Mouse (Mus musculus) midbrain, embryonic 13.5 days (tissue): ENCODE data around the gene Cryzl2. TPM values are rescaled to one million over a fixed set of nuclear protein-coding genes. Genes with fewer than 3 reads are reported as not detected.

Experiments
- ATAC-seq: fragments of 200-750 bp; cut with Nextera tagmentation; 2 replicates; pipeline ENCODE4 v1.8.0; 2017; ENCODE audit warnings: mild to moderate bottlenecking, moderate TSS enrichment, moderate library complexity
- H3K27ac ChIP-seq: fragments of 300-500 bp; sonication (generic); 2 replicates; pipeline ENCODE4 v1.5.1; 2015; ENCODE audit warnings: inconsistent platforms, mild to moderate bottlenecking, moderate library complexity
- H3K27me3 ChIP-seq: fragments of 300-500 bp; sonication (generic); 2 replicates; pipeline ENCODE4 v1.6.1; 2015; ENCODE audit warnings: mild to moderate bottlenecking, inconsistent platforms
- H3K36me3 ChIP-seq: fragments of 300-500 bp; sonication (generic); 2 replicates; pipeline ENCODE4 v1.6.1; 2015; ENCODE audit warnings: mild to moderate bottlenecking, inconsistent platforms
- H3K4me1 ChIP-seq: fragments of 300-500 bp; sonication (generic); replicated peaks from 2 replicates; pipeline ENCODE4 v1.6.1; 2015; ENCODE audit warnings: inconsistent platforms
- H3K4me2 ChIP-seq: fragments of 300-500 bp; sonication (generic); replicated peaks from 2 replicates; pipeline ENCODE4 v1.6.1; 2015; ENCODE audit warnings: moderate library complexity, mild to moderate bottlenecking, inconsistent platforms
- H3K4me3 ChIP-seq: fragments of 300-500 bp; sonication (generic); replicated peaks from 2 replicates; pipeline ENCODE4 v1.5.1; 2015; ENCODE audit warnings: mild to moderate bottlenecking, inconsistent platforms
- H3K9ac ChIP-seq: fragments of 300-500 bp; sonication (generic); replicated peaks from 2 replicates; pipeline ENCODE4 v1.6.1; 2015; ENCODE audit warnings: mild to moderate bottlenecking, inconsistent platforms
- H3K9me3 ChIP-seq: fragments of 300-500 bp; sonication (generic); 2 replicates; pipeline ENCODE4 v1.6.1; 2016; ENCODE audit warnings: mild to moderate bottlenecking, inconsistent platforms
- WGBS: fragments of 180-500 bp; shearing (Covaris S2); methylation state at CpG from one replicate; pipeline ENCODE4 v1.1.7; 2015; 5-methylcytosine and 5-hydroxymethylcytosine counted together
- polyA plus RNA-seq: library from polyadenylated mRNA; unstranded; fragments of >200 nt; fragmentation: Nextera tagmentation; extraction: Ambion mirVana; gene quantifications from 2 replicates; pipeline ENCODE4 v1.2.1, GENCODE M21; 2015

Gene Cryzl2
- polyA plus RNA-seq, 1 experiment from 2014 or later: 6.0 TPM

DNA sequence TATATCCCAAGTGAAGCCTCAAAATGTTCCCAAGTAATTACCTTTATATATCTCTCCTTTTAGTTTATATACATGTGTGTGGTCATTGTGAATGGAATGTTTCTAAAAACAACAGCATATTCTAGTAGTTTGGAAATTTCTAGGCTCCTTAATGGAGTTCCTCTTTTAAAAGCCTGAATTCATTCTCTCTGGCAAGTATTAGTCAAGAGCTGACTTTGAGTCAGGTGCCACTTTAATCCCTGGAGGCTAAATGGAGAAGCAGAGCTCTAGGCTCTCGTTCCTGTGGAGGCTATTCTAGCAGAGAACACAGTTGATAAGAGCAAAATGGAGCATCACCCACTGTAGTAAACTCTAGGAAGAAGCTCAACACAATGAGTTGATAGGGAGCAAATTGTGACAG lies 31.4 kb upstream of the Cryzl2 start:
- Histone ChIP-seq H3K4me3 (no peak overlapping the region), H3K9ac (no peak overlapping the region), H3K27me3 (no peaks in the 10 kb centered on the region), H3K27ac (no peak overlapping the region), H3K9me3 (no peaks in the 10 kb centered on the region), H3K36me3 (no peaks in the 10 kb centered on the region), H3K4me1 (peaks cover 12% of the 10 kb centered on the region), H3K4me2 (no peak overlapping the region)
- no peak for ATAC-seq
- 70% methylated on average over 1 of the region's 1 CpGs for WGBS

DNA sequence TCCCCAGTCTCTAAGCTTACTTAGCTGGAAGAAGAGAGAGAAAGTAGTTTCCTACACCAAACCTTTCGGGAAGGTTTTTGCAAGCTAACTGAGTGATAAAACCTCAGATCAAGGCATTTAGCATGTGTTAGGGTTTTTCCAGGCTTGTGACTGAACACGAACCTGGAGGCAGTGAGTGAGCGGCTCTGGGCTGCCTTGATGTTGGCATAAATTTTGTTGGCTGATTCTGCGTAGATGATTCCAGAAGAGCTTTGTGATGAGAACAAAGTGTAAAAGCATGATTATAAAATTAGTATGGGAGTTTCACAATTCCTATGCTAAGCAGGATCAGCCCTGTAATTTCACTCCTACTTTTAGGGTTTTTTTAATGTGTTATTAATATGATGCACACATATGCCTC lies 30.8 kb upstream of the Cryzl2 start:
- WGBS: 93% methylated on average over 4 of the region's 4 CpGs

DNA sequence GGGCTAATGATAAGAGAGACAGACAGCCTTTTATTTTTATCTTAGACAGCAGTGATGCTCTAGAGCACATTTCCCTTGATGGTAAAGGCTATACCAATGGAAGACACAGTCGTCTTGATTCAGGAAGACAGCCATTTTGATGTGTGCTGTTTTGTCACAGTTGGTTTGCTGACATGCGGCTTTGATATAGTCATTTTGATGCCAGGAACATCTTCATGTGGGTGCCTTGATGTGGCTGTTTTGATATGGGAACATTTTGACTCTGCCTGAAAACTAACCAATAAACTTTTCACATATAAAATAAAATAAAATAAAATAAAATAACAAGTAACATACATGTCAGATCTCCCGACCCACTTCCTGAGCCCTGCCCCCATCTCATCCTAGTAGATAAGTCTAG lies 30.0 kb upstream of the Cryzl2 start:
- no peak overlapping the region for H3K4me2 ChIP-seq
- WGBS: 94% methylated on average over 3 of the region's 3 CpGs
- no peak overlapping the region for H3K9ac ChIP-seq
- no peaks in the 10 kb centered on the region for H3K27me3 ChIP-seq
- no peaks in the 10 kb centered on the region for H3K36me3 ChIP-seq
- peaks cover 12% of the 10 kb centered on the region for H3K4me1 ChIP-seq
- no peak overlapping the region for H3K4me3 ChIP-seq
- H3K27ac ChIP-seq: no peak overlapping the region
- ATAC-seq: no peak
- H3K9me3 ChIP-seq: no peaks in the 10 kb centered on the region

More for the DNA sequence above, 30.8 kb upstream of the Cryzl2 start:
- Histone ChIP-seq H3K9ac (no peak overlapping the region), H3K27ac (no peak overlapping the region), H3K4me1 (peaks cover 12% of the 10 kb centered on the region), H3K4me2 (no peak overlapping the region), H3K36me3 (no peaks in the 10 kb centered on the region), H3K27me3 (no peaks in the 10 kb centered on the region), H3K4me3 (no peak overlapping the region), H3K9me3 (no peaks in the 10 kb centered on the region)
- no peak for ATAC-seq

DNA sequence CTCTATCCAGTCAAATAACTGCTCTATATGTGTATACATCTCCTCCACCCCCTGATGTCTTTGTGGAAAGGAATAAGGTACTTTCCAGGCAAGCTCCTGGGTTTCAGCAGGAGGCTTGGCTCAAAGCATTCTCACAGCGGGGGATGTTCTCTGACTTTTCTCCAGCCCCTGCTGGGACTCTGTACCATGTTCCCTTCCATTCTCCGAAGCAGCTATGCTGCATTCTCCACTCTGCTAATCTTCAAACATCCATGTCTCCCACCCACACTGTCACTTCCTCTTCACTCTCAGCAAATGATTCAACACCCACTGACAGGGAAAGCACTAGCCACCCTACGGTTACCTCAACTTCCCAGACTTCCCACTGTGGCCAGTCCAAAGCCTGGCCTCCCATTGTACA lies 25.1 kb upstream of the Cryzl2 start:
- WGBS: 36% methylated on average over 3 of the region's 3 CpGs
- no peaks in the 10 kb centered on the region for H3K27me3 ChIP-seq
- H3K27ac ChIP-seq: no peak overlapping the region
- no peak overlapping the region for H3K4me2 ChIP-seq
- H3K36me3 ChIP-seq: no peaks in the 10 kb centered on the region
- H3K9me3 ChIP-seq: no peaks in the 10 kb centered on the region
- no peak overlapping the region for H3K4me3 ChIP-seq
- H3K9ac ChIP-seq: no peak overlapping the region
- ATAC-seq: no peak
- no peaks in the 10 kb centered on the region for H3K4me1 ChIP-seq

DNA sequence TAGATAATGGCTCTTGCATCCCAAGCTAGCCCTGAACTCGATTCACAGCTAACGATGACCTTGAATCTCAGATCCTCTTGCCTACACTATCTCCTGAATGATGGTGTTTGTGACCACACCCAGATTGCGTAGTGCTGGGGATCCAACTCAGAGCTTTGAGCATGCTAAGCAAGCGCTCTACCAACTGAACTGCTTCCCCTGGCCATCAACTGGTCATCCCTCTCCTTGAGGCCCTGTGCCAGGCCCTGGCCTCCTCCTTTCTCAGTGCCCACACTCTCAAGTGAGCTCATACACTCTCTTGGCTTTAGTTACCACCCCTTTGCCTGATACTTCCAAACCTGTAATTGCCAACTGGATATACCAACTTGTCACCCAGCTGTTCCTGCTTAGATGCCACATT lies 24.0 kb upstream of the Cryzl2 start:
- H3K4me1 ChIP-seq: peaks cover 6% of the 10 kb centered on the region
- H3K36me3 ChIP-seq: no peaks in the 10 kb centered on the region
- H3K27me3 ChIP-seq: no peaks in the 10 kb centered on the region
- ATAC-seq: no peak
- H3K27ac ChIP-seq: no peak overlapping the region
- H3K4me3 ChIP-seq: no peak overlapping the region
- H3K4me2 ChIP-seq: no peak overlapping the region
- no peaks in the 10 kb centered on the region for H3K9me3 ChIP-seq
- 94% methylated on average over 4 of the region's 4 CpGs for WGBS
- H3K9ac ChIP-seq: no peak overlapping the region

DNA sequence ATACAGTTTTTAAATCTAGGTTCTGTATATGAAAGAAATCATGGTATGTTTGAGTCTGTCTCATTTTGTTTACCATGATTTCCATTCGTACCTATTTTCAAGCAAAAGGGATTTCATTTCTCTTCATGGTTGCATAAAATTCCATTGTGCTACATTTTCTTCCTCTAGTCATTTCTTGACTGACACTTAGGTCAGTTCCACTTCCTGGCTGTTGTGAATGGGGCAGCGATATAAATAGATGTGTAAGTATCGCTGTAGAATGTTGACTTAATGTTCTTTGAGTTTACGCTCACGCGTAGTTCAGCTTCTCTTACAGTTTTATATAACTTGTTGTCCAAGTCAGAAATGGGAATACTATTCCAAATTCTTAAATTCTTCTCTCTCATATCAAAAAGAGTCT lies 22.5 kb upstream of the Cryzl2 start:
- no peak overlapping the region for H3K4me3 ChIP-seq
- no peaks in the 10 kb centered on the region for H3K27me3 ChIP-seq
- H3K9ac ChIP-seq: no peak overlapping the region
- H3K36me3 ChIP-seq: no peaks in the 10 kb centered on the region
- H3K9me3 ChIP-seq: no peaks in the 10 kb centered on the region
- ATAC-seq: no peak
- no peak overlapping the region for H3K4me2 ChIP-seq
- no peak overlapping the region for H3K27ac ChIP-seq
- WGBS: 96% methylated on average over 6 of the region's 6 CpGs
- peaks cover 21% of the 10 kb centered on the region for H3K4me1 ChIP-seq

DNA sequence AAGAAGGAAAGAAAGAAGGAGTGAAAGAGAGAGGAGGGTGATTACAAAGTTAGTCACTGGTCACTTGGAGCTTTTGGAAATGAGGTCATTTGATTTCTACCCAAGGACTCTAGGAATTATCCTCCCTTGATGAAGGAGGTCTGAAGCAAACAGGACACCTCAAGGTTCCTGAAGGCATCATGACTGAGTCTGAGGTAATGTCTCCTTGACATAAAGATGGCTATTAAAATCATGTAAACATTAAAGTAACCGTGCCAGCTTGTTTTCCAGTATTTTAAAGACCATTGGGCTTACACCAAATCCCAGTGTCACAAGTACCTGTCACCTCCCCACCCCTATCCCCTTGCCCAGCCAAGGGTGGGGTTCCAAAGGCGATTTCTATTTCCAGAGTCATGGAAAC lies 20.1 kb upstream of the Cryzl2 start:
- Histone ChIP-seq H3K4me1 (peaks cover 39% of the 10 kb centered on the region), H3K4me3 (no peak overlapping the region), H3K27me3 (no peaks in the 10 kb centered on the region), H3K9me3 (no peaks in the 10 kb centered on the region), H3K36me3 (no peaks in the 10 kb centered on the region), H3K27ac (no peak overlapping the region), H3K9ac (no peak overlapping the region), H3K4me2 (no peak overlapping the region)
- ATAC-seq: no peak
- WGBS: 93% methylated on average over 2 of the region's 2 CpGs

DNA sequence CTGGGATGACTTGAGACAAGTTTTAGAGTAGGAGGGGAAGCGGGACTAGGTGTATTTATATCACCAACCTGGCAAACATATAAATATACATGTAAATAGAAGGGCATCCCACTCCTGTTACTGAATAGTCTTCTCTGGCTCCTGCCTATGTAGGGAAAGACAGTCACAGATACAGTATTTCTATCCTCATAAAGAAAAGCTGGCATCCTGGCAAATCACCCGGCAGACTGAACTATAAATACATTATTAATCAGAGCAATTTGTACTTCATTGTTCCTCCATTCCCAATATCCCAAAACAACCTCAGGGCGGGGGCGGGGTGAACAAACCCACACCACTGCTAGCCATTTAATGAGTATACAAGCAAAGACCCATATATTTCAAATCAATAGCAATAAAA lies 19.3 kb upstream of the Cryzl2 start:
- no peak for ATAC-seq
- Histone ChIP-seq H3K27me3 (no peaks in the 10 kb centered on the region), H3K4me1 (peaks cover 47% of the 10 kb centered on the region), H3K36me3 (no peaks in the 10 kb centered on the region), H3K4me2 (no peak overlapping the region), H3K9ac (no peak overlapping the region), H3K27ac (peak overlapping the region; percentile 79), H3K4me3 (no peak overlapping the region), H3K9me3 (no peaks in the 10 kb centered on the region)
- WGBS: 72% methylated on average over 4 of the region's 4 CpGs

DNA sequence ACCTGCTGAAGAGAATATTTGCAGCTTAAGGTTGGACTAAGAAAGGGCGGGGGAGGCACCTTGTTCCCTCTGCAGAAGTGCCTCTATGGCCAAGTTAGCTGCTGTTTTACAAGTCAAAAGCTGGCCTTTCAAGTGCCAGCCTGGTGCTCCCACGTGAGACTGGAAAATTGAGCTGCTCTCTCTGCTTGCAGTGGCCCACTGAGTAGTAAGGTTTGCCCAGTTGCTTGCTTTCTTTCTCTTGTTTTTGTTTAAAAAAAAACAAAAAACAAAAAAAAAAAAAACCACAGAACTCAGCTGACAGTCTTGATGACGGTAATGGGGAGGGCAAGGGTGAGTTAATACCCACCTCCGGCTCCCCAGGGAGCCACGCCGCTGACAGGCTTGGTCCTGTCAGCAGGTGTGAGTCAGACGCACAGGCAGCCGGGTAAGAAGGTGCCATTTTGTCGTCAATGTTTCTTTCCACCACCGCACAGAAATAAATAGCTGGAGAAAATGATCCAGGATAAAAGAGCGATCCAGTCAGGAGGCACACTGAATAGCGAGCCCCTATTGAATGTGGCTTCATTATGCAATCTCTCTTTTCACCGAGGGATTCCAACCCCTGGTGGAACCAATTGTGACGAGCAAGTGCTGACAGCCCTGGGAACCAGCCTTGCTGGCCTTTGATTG lies 18.3 kb upstream of the Cryzl2 start:
- Histone ChIP-seq H3K9ac (no peak overlapping the region; the same call in 1 of the 2 replicates), H3K4me1 (peaks cover 56% of the 10 kb centered on the region), H3K4me3 (peak overlapping the region; percentile 15), H3K9me3 (no peaks in the 10 kb centered on the region), H3K4me2 (peak overlapping the region; percentile 47), H3K27me3 (peaks cover 2% of the 10 kb centered on the region; the same call in 1 of the 2 replicates), H3K36me3 (no peaks in the 10 kb centered on the region), H3K27ac (peak overlapping the region; percentile 79)
- WGBS: 2% methylated on average over 14 of the region's 14 CpGs
- peak; percentile 91 for ATAC-seq

DNA sequence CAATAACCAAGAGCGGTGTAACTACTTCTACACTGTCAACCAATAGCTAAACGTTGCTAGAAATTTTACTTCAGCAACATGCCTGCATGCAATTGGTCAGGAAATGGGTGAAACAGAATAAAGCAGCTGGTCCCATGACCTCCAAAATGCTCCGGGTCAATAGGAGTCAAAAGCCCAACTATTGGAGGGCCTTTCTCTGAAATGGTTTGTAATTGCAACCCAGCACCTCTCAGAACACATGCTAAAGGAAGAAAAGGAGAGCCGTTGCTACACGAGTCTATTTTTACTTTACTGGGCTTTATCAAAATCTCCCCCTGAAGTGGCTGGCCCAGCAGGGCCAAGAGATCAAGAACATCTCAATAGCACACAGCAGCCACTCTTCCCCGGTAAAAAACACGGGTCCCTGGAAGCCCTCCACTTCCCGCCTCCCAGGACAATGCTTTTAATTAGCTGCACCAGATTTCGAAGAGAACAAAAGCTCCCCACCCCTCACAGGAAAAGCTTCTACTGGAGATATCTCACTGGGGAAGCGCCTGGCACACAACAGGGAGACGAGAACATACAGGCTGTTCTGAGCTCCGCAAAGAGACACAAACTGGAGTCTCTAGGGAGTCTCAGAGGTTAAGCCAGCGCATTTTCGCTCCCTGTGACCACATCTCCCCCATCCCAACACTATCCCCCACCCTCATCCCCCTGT lies 15.2 kb upstream of the Cryzl2 start:
- Histone ChIP-seq H3K36me3 (no peaks in the 10 kb centered on the region), H3K27ac (peak overlapping the region; percentile 44), H3K4me1 (peaks cover 74% of the 10 kb centered on the region), H3K4me2 (peak overlapping the region; percentile 32), H3K4me3 (no peak overlapping the region), H3K27me3 (peaks cover 4% of the 10 kb centered on the region; the same call in 1 of the 2 replicates), H3K9ac (no peak overlapping the region), H3K9me3 (no peaks in the 10 kb centered on the region)
- peak; percentile 28; the same call in 1 of the 2 replicates for ATAC-seq
- 10% methylated on average over 14 of the region's 14 CpGs for WGBS

DNA sequence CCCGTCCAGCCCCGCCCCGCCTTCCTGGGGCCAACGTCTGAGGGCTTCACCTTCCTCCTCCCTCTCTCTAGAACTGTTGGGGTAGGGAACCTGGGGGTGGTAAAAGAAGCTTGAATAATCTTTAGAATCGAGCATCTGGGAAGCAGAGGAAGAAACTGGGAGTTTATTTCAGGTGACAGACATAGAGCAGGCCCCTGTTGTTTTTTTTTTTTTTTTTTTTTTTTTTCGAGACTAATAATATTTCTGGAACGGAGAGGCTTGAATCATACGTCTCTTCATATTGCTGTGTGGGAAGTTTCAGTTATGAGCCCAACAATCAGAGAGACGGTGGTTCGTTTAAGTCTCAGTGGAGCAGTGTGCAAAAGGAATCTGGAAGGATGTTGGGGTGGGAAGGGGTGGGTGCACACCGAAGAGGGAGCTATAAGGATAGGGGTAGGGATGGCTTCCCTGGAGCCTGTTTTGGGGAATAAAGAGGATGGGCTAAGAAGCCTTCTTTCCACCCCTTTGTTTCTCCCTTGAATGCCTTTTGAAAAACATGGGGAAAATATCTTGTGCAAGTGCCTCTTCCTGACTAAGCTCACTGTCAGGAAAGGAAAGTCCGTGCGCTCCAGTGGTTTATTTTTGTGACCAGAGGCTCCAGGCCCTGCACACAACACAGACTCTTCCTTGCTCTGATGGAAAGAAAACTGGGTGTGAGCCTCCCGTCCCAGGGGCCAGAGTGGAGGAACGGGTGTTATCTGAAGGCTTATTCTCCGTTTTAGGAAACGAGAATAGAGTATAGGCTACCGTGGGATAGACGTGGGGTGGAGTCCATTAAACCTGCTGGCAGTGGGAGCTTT lies 14.4 kb upstream of the Cryzl2 start:
- no peak overlapping the region for H3K9ac ChIP-seq
- H3K4me2 ChIP-seq: peak overlapping the region; percentile 32
- no peak overlapping the region for H3K4me3 ChIP-seq
- H3K4me1 ChIP-seq: peaks cover 73% of the 10 kb centered on the region
- ATAC-seq: no peak
- peak overlapping the region; percentile 44 for H3K27ac ChIP-seq
- peaks cover 7% of the 10 kb centered on the region; the same call in 1 of the 2 replicates for H3K27me3 ChIP-seq
- H3K9me3 ChIP-seq: no peaks in the 10 kb centered on the region
- 11% methylated on average over 19 of the region's 19 CpGs for WGBS
- H3K36me3 ChIP-seq: no peaks in the 10 kb centered on the region
